Mouse (Mus musculus): ENCODE measurements around the gene Gm28079. TPM values are rescaled to one million over a fixed set of nuclear protein-coding genes. Genes with fewer than 3 reads are reported as not detected.

Gm28079 gene
- 0.29 TPM for polyA plus RNA-seq (2014; fragmentation: Illumina TruSeq; extraction: RNeasy Lipid Tissue Mini Kit (QIAGEN cat#74804); ENCODE audit: low read depth, low replicate concordance)

GRCm38 (mm10) chrY:70014799-70015198 lies at the start of gene Gm28079:
Gene Gm28079 (minus strand): TSS chrY:70014899.

Data from testis, adult 10 weeks (tissue).